Mouse (Mus musculus): ENCODE data around the gene Asxl1.

The Asxl1 gene

GRCm38 (mm10) chr2:153343191-153343590 is 2.4 kb upstream of the Asxl1 start:
- CTCF ChIA-PET, result no interaction called here

GRCm38 (mm10) chr2:153345071-153345453 is 567 bp upstream of the Asxl1 start:
- CTCF ChIA-PET, result interaction anchor here (1.0 kb wide), 1 partner anchor 120 kb away, joined by 6 read pairs; the partner anchor contains the start of gene Tspyl3

- CTCF ChIA-PET, result no interaction called here
Observed at GRCm38 (mm10) chr2:153346221-153347182, 873 bp downstream of the Asxl1 start.

GRCm38 (mm10) chr2:153347183-153347781 is 1.7 kb downstream of the Asxl1 start:
- CTCF ChIA-PET, result no interaction called here

GRCm38 (mm10) chr2:153348100-153348831 is 2.6 kb downstream of the Asxl1 start:
- CTCF ChIA-PET, result interaction anchor here (0.5 kb wide), 1 partner anchor 1794 kb away, joined by 6 read pairs; no protein-coding TSS in a partner anchor

GRCm38 (mm10) chr2:153350552-153351181 is 5.0 kb downstream of the Asxl1 start:
- CTCF ChIA-PET, result interaction anchor here (0.6 to 1.1 kb wide), 2 partner anchors 30 to 594 kb away, joined by 3 to 5 read pairs; no protein-coding TSS in a partner anchor

GRCm38 (mm10) chr2:153354648-153355047 is 9.0 kb downstream of the Asxl1 start:
- CTCF ChIA-PET, result interaction anchor here (0.7 kb wide), 1 partner anchor 12 kb away, joined by 8 read pairs; no protein-coding TSS in a partner anchor

GRCm38 (mm10) chr2:153356784-153357183 is 11.2 kb downstream of the Asxl1 start:
- CTCF ChIA-PET, result no interaction called here

- CTCF ChIA-PET, result no interaction called here
Observed at GRCm38 (mm10) chr2:153361101-153361710, 15.6 kb downstream of the Asxl1 start.

- CTCF ChIA-PET, result interaction anchor here (0.8 kb wide), 1 partner anchor 847 kb away, joined by 3 read pairs; no protein-coding TSS in a partner anchor
Observed at GRCm38 (mm10) chr2:153364531-153364930, 18.9 kb downstream of the Asxl1 start.

GRCm38 (mm10) chr2:153370871-153371270 is 25.2 kb downstream of the Asxl1 start:
- CTCF ChIA-PET, result interaction anchor here (0.5 kb wide), 1 partner anchor 103 kb away, joined by 3 read pairs; no protein-coding TSS in a partner anchor

GRCm38 (mm10) chr2:153375380-153375779 is 29.8 kb downstream of the Asxl1 start:
- CTCF ChIA-PET, result interaction anchor here (0.7 kb wide), 1 partner anchor 9 kb away, joined by 3 read pairs; no protein-coding TSS in a partner anchor

GRCm38 (mm10) chr2:153380479-153380878 is 34.9 kb downstream of the Asxl1 start:
- CTCF ChIA-PET, result interaction anchor here (1.0 kb wide), 1 partner anchor 29 kb away, joined by 3 read pairs; no protein-coding TSS in a partner anchor

GRCm38 (mm10) chr2:153389831-153390230 is 44.2 kb downstream of the Asxl1 start:
- CTCF ChIA-PET, result interaction anchor here (0.6 to 0.7 kb wide), 2 partner anchors 90 to 260 kb away, joined by 4 to 5 read pairs; no protein-coding TSS in a partner anchor

- CTCF ChIA-PET, result no interaction called here
Observed at GRCm38 (mm10) chr2:153393045-153393444, 47.4 kb downstream of the Asxl1 start.

- CTCF ChIA-PET, result interaction anchor here (0.5 kb wide), 1 partner anchor 95 kb away, joined by 4 read pairs; no protein-coding TSS in a partner anchor
Observed at GRCm38 (mm10) chr2:153397790-153398515, 52.3 kb downstream of the Asxl1 start.

- CTCF ChIA-PET, result no interaction called here
Observed at GRCm38 (mm10) chr2:153399166-153399565, 53.5 kb downstream of the Asxl1 start.

- CTCF ChIA-PET, result no interaction called here
Observed at GRCm38 (mm10) chr2:153404062-153404461, 58.4 kb downstream of the Asxl1 start.

GRCm38 (mm10) chr2:153404882-153405281 is 59.3 kb downstream of the Asxl1 start:
- CTCF ChIA-PET, result interaction anchor here (0.7 kb wide), 1 partner anchor 16 kb away, joined by 3 read pairs; no protein-coding TSS in a partner anchor

- CTCF ChIA-PET, result no interaction called here
Observed at GRCm38 (mm10) chr2:153406882-153407281, 61.3 kb downstream of the Asxl1 start.

All from spleen, embryonic (tissue).